Mouse (Mus musculus): ENCODE measurements around the gene Sash3. TPM values are rescaled to one million over a fixed set of nuclear protein-coding genes. Genes with fewer than 3 reads are reported as not detected.

Sash3 gene
- polyA plus RNA-seq (2017; shearing (Covaris generic)) = 100 to 1,000 TPM; 303 to 376 (median 360) TPM

DNA sequence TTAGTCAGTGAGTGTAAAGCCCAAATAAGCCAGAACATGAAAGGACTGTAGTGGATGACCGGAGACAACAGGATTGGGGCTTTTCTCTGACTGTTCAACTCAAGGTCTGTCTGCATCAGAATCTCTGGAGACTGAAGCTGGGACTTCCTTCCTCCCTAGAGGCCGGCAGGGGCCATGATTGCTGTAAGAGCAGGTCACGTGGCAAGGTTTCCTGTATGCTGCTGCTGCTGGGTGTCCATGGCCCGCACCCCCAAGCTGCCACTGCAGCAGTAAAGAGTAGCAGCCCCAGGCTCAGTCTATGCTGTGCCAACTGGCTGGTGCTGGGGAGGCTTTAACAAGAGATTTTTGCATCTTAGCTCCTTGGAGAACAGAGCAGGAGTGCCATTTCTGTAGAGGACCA lies at the start of gene Sash3:
Gene Sash3, plus strand, starts transcription at position 175 of the 400 bp plus-strand sequence.
- peak; percentile 57 for ATAC-seq

- no peak for ATAC-seq
These were observed 49.7 kb upstream of the Sash3 start for GRCm38 (mm10) chrX:48096580-48096979.

GRCm38 (mm10) chrX:48098470-48099129 lies 47.6 kb upstream of the Sash3 start:
- ATAC-seq = peak; percentile 91

GRCm38 (mm10) chrX:48099871-48100270 lies 46.4 kb upstream of the Sash3 start:
- no peak for ATAC-seq

GRCm38 (mm10) chrX:48103256-48103655 lies 43.0 kb upstream of the Sash3 start:
- ATAC-seq = no peak

- ATAC-seq = no peak
These were observed 41.3 kb upstream of the Sash3 start for GRCm38 (mm10) chrX:48104736-48105441.

GRCm38 (mm10) chrX:48106226-48106625 lies 40.0 kb upstream of the Sash3 start:
- no peak for ATAC-seq

GRCm38 (mm10) chrX:48108394-48109315 lies 37.6 kb upstream of the Sash3 start, which contains the start of gene Xpnpep2:
TSS of gene Xpnpep2 (plus strand) at chrX:48108725.
- no peak for ATAC-seq

- no peak for ATAC-seq
These were observed 37.0 kb upstream of the Sash3 start for GRCm38 (mm10) chrX:48109316-48109655.

DNA sequence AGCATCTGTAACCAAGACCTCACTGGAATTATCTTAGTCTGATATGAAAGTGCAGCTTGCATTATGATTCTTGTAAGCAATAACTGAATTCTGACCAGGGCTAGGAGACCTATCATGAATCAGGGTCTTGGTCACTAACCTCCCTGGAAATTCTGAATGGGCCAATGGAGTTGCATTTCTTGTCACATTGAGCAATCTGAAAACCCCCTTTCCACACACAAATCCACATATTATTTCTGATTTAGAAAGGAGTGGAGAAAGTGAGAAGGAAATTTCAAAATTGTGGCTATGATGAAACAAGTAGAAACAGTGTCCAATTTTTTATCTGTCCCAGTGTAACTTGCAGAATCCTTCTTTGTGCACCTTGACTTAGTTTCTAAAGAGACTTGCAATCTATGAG lies 26.9 kb upstream of the Sash3 start:
- no peak for ATAC-seq

- peak; percentile 32 for ATAC-seq
These were observed 21.8 kb upstream of the Sash3 start for GRCm38 (mm10) chrX:48124132-48125071.

DNA sequence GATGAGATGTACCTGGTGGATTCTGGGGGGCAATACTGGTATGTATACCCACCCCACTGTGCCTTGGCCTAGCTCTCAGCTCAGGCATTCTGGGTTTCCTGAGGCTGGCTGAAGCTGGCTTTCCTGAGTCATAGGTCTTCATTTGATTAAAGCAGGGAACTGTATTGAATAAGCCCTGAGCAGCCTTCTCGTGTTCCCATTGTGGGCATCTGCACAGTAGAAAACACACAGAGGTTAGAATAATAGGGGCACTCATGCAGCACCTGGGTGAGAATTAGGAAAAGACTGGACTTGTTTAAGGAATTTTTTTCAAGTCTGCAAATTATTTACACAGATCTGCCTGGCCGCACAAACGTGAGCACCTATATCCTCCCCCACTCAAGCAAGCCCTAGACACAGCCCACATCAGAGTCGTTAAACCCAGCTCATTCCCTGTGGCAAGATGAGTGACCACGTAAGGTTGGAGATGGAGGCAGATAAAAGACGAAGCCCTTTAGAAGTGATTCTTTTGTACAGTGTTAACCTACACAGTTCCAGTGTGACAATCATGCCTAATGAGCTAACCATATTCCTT lies 19.2 kb upstream of the Sash3 start:
- peak; percentile 14 for ATAC-seq

- peak; percentile 78 for ATAC-seq
These were observed 18.6 kb upstream of the Sash3 start for GRCm38 (mm10) chrX:48127502-48128218.

DNA sequence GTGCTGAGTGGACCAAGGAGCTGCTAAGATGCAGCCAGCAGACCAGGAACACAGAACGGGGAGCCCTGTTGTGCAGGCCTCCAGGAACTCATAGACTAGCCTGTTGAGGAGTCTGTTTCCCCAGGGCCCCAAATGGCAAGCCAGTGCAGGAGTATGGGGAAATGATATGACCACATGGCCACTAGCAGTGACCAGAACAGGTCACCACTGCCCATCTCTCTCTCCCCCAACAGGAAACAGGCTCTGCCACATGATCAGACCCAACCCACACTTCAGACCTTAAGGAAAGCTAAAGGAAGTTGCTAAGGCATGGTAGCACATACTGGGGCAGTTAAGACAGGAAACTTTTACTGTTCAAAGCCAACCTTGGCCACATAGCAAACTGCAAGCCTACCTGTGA lies 17.1 kb upstream of the Sash3 start:
- no peak for ATAC-seq

DNA sequence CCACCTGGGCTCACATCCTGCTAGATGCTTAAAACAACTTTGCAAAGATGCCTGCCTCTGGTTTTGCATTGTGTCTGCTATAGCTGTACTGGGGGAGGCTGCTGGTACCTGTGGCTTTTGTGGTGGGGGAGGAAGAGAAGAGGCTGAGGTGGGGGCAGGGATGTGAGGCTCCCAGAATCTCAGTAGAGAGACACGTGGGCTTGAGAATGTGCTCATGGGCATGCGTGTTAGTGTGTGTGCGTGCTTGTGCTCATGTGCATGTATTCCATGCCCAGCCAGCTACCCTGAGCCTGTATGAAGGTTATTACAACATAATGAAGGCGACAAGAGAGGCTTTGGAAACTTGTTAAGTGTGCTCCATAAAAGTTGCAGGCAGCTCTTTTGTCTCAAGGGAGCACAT lies 9.3 kb upstream of the Sash3 start:
- ATAC-seq = peak; percentile 39

DNA sequence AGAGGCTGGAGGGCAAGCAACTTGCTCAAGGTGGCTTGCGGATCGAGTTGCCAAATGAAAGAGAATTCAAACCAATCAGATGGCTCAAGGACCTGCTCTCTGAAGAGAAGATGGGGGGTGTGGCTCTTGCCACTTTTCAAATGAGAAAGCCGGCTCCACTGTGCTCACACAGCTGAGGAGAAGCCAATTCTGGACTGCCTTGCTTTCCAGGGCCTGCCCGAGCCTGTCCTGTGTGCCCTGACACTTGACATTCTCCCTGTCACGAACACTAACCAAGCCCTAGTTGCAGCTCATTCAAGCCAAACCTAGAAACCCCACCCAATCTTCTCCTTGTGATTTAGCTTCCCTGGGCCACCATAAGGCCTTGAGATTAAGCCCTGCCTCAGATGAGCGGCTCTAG lies 8.2 kb upstream of the Sash3 start:
- no peak for ATAC-seq

- ATAC-seq = peak; percentile 45
These were observed 7.5 kb upstream of the Sash3 start for GRCm38 (mm10) chrX:48138539-48139275.

DNA sequence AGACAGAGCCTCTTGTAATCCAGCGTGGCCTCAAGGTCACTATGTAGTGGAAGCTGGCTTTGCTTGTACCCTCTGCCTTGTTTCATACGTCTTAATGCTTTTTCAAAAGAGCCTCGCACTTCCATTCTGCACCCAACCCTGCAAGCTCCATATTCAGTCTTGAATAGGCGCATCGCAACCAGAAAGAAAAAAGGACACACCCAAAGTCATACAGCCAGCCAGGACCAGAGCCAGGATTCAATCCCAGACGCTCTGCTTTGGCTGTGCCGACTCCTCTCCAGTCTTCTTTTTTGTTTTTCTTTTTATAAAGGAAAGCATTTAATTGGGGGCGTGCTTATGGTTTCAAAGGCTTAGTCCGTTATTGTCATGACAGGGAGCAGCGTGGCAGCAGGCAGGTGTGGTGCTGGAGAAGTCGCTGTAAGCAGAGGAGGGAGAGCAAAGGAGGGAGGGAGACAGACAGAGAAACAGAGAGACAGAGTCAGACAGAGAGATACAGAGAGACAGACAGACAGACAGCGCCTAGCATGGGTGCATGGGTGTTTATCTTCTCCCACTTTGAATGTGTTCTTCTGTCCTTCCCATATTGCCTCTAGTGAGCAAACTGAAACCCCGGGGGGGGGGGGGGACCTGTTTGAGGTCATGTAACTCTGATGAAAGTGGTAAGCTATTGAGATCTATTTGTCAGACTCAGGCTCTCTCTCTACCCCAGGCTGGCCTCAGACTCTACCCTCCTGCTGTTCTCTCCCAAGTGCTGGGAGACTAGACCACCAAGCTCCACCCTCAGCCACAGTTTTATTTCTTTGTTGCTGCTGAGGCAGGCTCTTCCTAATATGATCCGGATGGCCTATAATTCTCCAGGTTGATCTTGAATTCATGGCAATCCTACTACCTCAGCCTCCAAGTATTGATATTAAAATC lies 6.6 kb upstream of the Sash3 start:
- ATAC-seq = no peak

- ATAC-seq = no peak
These were observed 5.9 kb upstream of the Sash3 start for GRCm38 (mm10) chrX:48140286-48140877.

All from inflammation-experienced regulatory T-cells, adult 6 months (primary cell).